Mouse (Mus musculus) heart, adult 2 months (tissue): ENCODE measurements at regions not wholly inside any gene's neighbourhood (a gene's known extent, or its start where the extent isn't known, plus 50 kb on each side); places are given as distances from the start of the nearest gene placed in this dataset.

Experiments
- CTCF ChIP-seq: fragments of 200-600 bp; IDR thresholded peaks from 2 replicates; pipeline ENCODE4 v1.8.1; 2022; ENCODE audit warnings: antibody characterized with exemption, mild to moderate bottlenecking, moderate library complexity
- EP300 ChIP-seq: fragments of 200-500 bp; IDR thresholded peaks from 2 replicates; pipeline ENCODE4 v1.6.1; 2011; ENCODE audit warnings: low read depth, low read length, control low read depth; ENCODE audit not compliant: insufficient read depth
- POLR2A ChIP-seq: fragments of 200-500 bp; IDR thresholded peaks from 2 replicates; pipeline ENCODE4 v1.6.1; 2011; ENCODE audit warnings: mild to moderate bottlenecking, low read depth, low read length, control low read depth; ENCODE audit not compliant: insufficient read depth

GRCm38 (mm10) chr12:15262165-15262564 lies 554.6 kb downstream of the Trib2 start:
- TF ChIP-seq POLR2A (no peak), CTCF (no peak), EP300 (no peak)
